Mouse (Mus musculus) kidney, postnatal 4 days (tissue): ENCODE measurements around the gene Zfp12.
A peak's percentile ranks its signal among the peaks of the same experiment; 100 is the strongest.

Experiments used
- DNase-seq, 2 experiments: peaks; one replicate each; pipeline ENCODE4 v3.0.0; 2021; ENCODE audit warnings: mixed read lengths in 2 of 2

Zfp12 gene

DNA sequence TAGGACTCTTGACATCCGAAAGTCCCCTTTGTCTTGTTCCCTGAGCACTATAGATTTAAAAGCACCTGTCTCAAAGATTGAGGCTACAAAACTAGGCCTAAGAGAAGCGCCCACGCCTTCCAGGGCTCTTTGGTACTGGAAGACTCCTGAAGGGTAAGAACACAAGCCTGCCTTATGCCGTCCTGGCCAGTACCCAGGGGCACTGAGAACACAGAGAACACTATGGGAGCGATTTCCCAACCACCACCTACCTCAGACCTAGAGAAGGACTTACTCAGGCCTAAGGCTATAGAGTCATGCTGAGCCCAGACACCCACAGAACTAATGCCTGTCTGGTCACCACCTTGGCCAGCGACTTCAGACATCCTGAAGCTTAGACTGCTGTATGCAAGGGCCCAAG lies 31.8 kb downstream of the Zfp12 start:
- DNase-seq = no peak

DNA sequence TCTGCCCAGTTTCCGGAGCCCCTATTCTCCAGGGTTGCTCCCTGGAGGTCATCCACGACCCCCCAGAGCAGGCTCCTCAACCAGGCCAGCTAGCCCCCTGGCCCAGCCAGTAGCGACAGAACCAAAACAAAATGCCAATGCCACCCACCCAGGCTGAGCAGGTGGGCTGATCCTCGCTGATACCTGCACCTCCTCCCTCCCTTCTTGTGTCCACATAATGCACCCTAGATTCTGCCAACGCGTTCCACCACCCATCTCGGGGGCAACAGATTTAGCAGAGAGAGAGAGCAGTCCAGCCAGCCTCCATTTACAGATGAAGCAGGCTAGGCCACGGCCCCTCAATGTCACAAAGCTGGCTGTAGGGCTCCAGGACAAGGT lies 34.0 kb downstream of the Zfp12 start:
- peak in 1 of 2 experiments; percentile 12 for DNase-seq

DNA sequence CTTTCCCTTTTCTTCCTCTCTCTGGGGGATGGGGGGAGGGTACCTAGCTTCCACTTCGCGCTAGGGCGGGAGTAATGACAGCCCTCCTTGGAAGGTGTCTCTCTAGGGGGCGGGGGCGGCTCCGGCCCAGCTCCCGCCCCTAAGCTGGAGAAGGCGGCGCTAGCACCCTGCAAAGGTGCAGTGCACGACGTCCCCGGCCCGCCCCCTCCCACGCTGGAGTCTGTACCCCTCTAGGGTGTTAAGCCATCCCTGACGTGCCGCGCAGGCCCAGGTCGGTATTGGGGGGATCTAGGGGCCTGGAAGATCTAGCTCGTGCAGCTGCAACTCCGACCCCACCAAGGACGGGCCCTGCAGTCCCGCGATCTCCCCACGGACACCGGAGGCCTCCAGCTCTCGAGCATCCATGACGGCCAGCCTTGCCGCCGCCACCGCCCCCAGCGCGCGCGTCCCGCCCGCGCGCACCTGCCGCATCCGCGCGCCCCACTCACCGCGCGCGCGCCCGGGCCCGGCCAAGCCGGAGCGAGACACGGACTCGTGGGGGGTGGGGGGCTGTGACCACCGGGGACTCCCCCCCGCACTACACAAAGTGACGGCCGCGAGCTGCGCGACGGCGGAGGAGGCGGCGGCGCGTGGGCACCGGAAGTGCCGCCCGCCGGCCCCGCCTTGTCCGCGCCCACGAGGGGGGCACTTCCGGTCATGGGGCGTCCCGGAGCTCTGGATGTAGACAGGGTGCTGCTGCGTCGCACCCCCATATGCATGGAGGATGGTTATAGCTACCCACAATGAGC lies 34.6 kb downstream of the Zfp12 start, which contains the start of gene Zfp316:
Gene Zfp316, minus strand, starts transcription at position 660 of the 788 bp plus-strand sequence.
- peak; percentile 81 to 88 for DNase-seq

DNA sequence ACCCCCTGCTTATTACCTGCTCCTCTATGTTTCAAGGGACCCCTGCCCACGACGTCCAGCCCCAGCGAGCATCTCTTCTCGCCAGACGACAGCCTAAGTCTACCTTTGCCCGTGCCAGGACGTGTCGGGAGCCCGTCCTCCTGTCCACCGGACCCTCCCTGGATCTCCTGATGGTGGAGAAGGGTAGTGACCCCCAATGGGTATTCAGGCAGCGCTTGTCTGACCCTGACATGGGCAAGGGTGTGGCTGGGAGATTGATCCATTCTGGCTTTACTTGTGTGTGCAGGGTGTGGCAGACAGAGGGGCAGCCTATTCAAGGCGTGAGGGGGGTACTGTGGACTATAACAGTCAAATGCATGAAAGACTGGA lies 35.2 kb downstream of the Zfp12 start:
- DNase-seq = no peak

DNA sequence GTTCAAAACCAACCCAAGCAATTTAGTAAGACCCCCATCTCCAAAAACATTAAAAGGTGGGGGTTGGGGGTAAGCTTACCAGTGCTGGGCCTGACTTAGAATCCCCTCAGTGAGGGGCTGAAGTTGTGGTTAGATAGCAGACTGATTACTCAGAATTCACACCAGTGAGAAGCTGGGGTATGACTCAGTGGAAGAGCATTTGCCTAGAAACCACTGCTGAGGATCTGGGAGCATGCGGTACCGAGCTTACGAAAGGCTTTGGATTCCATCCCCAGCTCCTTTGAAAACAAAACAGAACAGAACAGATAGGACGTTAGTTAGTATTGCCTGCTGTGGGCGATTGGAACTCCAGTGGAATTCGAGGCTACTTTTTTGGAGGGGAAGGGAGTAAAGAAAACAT lies 36.7 kb downstream of the Zfp12 start:
- no peak for DNase-seq

DNA sequence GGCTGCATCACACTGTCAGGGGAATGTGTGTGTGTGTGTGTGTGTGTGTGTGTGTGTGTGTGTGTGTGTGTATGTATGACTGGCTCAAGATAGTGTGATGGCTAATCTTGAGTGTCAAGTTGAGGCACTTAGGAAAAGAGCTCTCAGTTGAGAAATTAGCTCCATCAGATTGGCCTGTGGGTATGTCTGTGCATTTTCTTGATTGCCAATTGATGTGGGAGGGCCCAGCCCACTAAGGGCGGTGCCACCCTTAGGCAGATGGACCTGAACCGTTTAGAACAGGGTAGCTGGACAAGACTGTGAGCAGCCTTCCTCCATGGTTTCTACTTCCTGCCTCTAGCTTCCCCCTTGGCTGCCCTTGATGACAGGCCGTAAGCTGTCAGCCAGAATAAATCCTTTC lies 37.1 kb downstream of the Zfp12 start:
- no peak for DNase-seq

DNA sequence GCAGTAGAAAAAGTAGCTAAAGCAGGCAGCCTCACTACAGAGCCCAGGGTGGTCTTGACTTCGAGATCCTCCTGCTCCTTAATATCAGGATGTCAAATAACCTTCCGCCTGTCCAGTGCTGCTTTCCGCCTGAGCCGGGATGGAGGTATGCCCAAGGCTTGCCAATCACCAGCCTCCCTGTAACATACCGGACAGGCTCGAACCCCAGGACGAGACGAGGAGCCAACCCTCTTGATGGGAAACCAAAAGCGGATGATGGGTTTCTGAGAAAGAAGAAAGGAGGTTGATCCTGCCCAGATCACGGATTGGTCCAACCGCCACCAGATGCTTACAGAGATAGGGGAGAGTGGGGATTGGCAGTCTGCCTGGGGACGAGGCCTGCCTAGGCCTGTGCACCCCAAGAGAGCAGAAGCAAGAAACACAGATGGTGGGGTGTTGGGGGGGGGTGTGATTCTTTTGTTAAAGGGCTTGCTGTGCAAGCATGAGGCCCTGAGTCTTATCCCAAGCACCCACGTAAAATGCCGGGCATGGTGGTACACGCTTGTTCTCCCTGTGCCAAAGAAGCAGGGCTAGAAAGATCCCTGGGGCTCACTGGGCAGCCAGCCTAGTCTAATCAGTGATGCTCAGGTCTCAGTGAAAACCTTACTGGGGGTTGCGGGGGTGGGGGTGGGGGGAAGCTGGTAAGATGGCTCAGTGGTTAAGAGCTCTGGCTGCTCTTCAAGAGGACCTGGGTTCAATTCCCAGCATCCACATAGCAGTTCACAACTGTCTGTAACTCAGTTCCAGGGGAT lies 37.8 kb downstream of the Zfp12 start:
- no peak for DNase-seq

DNA sequence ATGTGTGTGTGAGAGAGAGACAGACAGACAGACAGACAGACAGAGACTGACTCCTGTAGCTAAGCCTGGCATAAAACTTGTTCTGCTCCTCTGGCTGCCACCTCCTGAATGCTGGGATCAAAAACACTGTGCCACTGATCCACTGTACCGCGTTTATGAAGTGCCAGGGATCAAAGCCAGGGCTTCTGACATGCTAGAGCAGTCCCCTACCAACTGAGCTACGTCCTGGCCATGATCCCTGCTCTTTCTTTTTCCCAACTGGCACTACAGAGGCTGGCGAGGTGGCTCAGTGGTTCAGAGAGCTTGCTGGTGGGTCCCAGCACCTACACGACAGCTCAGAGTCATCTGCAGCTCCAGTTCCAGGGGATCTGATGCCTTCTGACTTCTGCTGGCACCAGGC lies 40.8 kb downstream of the Zfp12 start:
- no peak for DNase-seq

DNA sequence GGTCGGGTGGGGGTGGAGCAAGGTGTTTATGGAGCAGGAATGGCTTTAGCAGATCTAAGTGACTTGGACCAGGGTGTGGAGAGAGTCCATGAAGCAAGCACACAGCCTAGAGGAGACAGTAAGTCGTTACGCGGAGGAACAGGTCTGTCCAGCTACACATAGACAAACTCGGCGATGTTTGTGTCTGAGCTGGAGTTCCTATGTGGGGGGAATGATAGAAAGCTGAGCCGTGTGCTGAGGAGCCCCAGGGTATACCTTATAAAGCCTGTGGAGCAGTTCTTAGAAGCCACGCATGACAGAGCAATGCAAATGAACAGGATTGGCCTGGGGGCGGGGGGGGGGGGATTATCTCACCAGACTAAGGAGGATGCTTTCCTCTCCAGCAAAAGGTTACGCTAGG lies 44.3 kb downstream of the Zfp12 start:
- no peak for DNase-seq

DNA sequence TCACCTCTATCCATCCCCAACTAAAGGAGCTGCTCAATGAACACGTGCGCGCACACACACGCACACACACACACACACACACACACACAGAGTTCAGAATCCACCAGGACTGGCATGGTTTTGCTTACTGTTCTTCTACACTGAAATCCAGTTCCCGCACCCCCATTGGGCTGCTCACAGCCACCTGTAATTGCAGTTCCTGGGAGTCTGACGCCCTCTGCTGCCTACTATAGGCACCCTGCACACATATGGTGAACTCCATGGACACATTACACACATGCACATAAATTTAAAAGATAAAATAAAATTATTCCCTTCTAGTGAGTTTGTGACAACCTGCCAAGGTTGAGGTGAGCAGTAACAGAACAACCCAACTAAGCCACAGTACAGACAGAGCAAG lies 49.8 kb downstream of the Zfp12 start:
- DNase-seq = peak in 1 of 2 experiments; percentile 29

DNA sequence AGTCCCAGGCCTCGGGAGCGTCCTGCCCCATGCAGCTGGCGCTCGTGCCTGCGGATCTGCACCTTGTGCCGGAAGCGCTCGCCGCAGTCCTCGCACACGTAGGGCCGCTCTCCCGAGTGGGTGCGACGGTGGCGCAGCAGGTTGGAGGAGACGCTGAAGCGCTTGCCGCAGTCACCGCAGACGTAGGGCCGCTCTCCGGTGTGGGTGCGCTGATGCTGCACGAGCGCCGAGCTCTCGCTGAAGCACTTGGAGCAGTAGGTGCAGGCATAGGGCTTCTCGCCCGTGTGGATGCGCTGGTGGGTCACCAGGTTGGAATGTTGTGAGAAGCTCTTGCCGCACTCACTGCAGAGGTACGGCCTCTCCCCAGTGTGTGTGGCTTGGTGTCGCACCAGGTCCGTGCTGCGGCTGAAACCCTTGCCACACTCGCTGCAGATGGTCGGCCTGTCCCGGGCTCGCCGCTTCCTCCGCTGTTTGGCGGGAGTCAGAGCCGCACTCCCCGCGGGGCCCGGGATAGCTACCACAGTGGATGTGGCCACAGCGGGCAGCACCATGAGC lies 52.9 kb downstream of the Zfp12 start:
- DNase-seq = peak; percentile 36 to 37

DNA sequence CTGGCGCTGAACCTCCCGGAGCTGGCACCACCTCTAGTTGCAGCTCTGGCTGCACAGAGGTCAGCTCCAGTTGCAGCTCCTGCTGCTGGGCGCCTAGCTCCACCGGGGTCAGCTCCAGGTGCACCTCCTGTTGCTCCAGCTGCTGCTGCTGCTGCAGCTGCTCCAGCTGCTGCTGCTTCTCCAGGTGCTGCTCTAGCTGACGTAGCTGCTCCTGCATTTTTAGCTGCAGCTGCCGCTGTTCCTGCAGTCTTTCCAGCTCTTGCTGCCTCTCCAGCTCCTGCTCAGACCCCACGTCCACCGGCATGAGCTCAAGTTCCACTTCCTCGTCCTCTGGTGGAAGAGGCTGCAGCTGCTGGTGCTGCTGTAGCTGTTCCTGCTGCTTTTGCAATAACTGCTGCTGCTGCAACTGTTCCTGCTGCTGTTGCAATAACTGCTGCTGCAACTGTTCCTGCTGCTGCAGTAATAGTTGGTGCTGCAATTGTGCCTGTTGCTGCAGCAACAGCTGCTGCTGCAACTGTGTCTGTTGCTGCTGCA lies 53.5 kb downstream of the Zfp12 start:
- no peak for DNase-seq

DNA sequence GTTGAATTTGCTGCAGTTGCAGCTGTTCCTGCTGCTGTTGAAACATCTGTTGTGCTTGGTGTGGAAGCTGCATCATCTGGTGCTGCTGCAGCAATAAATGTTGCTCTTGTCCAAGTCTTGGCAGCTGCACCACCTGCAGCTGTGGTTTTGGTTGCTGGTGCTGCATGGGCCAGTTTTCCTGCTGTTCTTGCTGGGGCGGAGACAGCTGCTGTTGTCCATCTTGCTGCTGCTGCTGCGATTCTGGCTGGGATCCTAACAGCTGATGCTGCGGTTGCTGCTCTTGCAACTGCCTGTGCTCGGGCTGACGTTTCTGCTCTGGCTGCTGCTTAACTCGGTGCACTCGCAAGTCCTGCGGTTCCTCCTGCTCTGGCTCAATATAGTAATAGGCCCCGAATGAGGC lies 54.3 kb downstream of the Zfp12 start:
- DNase-seq = no peak

DNA sequence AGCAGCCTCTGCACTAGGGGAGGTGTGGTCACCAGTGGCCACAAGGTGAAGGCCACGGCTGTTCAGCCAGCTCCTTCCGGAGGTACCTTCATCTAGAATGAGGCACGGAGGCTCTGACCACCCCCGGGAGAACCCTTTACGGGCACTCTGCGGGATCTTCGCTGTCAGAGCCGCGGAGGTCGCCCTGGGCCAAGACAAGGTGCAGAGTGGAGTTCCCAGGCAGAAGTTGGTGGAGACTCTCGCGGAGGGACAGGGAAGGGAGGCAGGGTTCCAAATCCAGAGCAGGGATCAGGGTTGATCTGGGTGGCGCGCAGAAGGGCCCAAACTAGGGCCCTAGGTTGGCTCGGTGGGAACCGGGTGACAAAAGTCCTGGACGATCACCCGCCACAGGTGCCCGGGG lies 57.9 kb downstream of the Zfp12 start:
- peak; percentile 37 to 50 for DNase-seq

DNA sequence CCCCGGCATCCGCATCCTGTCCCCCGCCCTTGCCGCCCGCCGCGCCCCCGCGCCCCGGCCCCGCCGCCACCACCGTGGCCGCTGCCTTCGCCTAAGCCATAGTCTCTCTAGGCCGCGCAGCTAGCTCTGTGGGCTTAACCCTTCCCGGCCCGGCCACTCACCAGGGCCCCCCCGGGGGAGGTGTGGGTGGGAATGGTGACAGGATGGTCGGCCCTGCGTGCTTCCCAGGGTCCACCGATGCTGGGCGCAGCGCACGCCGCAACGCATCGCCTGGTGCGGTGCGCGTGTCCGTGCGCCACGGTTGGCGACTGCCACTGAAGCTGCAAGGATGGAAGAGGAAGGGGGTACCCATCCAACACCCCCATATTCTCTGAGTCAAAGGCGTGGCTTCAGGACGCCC lies 58.4 kb downstream of the Zfp12 start, which contains the start of gene Zfp853:
Gene Zfp853, minus strand, starts transcription at position 220 of the 400 bp plus-strand sequence.
- DNase-seq = peak; percentile 52 to 62

DNA sequence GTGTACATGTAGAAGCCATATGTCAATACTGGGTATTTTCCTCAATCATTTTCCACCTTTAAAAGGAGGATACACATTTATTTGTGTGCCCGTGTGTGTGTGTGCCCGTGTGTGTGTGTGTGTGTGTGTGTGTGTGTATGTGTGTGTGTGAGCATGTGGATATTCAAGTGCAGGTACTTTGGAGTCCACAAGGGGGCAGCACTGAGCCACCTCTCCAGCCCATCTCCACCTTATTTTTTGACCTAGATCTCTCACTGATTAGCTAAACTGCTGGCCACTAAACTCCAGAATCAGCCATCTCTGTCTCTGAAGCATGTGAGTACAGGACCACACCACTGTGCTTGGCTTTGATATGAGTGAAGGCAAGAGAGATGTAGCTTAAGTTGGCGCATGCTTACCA lies 59.9 kb downstream of the Zfp12 start:
- no peak for DNase-seq

DNA sequence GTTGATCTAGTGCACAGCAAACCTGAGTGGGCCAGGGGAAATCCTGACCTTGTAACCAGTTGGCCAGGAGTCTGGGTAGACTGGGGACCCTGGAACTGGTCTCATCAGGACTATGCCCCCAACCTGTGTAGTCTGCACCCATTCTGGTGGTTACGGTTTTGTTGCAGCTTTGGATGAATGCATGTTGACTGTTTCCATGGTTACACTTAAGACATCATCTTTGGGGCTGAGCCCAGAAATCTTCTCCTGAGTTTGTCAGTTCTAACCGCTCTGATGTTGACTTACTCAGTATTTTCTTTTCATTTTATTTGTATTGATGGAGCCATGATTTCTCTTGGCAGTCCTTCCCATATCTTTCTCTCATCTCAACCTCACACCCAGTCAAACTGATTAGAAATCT lies 60.4 kb downstream of the Zfp12 start:
- no peak for DNase-seq

DNA sequence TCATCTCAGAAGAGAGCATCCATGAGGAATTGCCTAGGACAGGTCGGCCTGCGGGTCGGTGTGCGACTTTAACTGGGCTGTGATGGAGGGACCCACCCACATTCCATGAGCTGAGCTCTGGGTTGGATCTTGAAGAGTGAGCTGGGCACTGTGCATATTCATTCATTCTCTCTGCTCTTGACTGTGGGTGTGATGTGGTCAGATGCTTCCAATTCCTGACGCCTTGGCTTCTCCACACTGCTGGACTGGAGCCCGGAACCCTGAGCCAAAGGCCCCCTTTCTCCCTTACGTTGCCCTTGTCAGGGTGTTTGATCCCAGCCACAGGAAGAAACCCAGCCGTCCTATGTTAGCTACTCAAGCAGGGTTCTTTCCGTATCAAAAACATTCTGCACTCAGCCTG lies 63.0 kb downstream of the Zfp12 start:
- DNase-seq = peak; percentile 53 to 54

DNA sequence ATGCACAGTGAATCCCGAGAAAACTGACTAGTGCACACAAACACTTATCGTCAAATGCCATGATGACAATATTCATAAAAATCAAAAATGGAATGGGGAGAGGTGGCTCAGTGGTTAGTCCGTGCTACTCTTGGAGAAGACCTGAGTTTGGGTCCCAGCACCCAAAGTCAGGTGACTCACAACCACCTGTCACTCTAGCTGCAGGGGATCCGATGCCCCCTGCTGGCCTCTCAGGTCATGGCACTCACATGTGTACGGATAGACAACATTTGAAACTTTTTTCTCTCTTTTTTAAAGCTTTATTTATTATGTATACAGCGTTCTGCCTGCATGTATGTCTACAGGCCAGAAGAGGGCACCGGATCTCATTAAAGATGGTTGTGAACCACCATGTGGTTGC lies 63.4 kb downstream of the Zfp12 start:
- DNase-seq = no peak
